Mouse (Mus musculus) kidney, adult 9 months (tissue): ENCODE measurements at regions not wholly inside any gene's neighbourhood (a gene's known extent, or its start where the extent isn't known, plus 50 kb on each side); places are given as distances from the start of the nearest gene placed in this dataset.

Experiments
- DNase-seq: peaks from one replicate; pipeline ENCODE4 v3.0.0; 2022

DNA sequence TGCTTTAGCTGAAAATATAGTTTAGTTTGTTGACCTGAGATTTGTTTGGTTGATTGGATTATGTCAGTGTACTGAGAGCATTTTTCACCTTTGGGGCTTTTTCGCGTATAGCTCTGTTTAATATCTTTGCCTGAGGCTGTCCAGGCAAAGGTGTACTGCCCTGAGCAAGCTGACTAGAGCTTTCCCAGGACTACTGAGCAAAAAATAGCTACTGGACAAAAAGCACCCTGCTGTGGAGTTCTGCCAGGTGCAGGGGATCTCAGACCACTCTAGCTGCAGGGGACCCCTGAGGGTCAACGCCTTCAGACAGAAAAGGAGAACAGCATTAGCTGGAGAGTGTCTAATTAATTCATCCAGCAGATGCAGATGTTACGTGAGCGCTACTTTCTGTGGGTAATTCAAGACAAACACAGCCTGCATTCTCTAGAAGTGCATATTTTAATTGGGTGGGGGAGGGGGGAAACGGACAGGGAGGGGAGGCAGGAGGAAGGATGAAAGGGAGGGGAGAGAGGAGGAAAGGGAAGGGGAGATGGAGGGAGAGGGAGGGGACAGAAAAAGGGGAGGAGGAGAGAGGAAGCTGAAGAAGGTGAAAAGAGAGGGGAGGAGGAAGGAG is 61.7 kb downstream of the Thnsl1 start:
- no peak for DNase-seq

DNA sequence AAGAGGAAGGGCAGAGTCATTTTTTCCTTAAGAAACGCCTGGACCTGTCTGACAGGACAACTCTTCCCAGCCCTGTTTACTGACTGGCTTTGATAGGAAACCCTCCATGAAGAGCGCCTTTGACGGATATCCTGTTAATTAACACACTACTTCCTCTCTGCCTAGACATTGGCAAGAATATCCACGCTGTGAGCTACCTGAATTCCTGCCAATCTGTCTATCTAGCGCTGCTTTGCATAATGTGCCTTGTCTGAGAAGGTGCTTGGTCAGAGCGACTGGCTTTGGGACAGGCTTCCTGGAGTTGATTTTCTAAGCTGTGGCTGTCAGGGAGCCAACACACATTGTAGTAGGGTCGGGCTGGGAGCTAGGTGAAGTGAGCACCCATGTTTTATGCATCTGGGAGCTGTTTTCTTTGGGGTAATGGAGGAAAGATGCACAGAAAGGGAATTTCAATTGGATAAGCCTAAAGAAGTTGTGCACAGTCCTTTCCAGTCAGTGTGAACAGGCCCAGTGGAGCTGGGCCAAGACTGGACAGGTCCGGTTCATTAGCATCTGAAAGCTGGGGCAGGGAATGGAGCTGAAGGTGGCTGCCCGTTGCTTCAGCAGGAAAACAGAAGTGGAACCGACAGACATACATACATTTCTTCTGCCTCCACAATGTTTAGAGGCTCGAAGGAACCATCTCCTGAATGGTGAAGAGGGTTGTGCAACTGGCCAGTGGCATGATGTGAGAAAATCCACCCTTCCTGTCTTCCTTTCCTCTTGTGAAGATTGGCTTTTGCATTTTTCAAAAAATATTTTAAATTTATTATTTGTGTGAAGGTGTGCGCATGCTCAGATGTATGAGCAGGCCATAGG is 64.7 kb downstream of the Thnsl1 start:
- peak; percentile 30 for DNase-seq

DNA sequence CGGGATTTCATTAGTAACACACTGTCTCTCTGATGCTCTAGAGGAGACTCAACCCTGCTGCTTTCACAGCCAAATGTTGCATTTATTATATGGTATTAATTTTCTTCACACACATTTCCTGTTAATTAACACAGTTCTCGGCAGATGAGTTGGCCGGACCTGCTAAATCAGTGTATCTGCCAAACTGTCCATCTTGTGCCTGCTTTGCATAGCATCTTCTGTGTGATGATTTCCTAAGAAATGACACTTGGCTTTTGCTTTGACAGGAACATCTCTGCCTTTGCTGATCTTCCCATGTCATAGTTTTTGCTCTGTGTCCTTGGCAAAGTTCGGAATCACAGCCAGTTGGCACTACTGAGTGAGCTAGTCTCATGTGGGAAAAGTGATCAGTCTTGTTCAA is 67.9 kb downstream of the Thnsl1 start:
- DNase-seq, result no peak

DNA sequence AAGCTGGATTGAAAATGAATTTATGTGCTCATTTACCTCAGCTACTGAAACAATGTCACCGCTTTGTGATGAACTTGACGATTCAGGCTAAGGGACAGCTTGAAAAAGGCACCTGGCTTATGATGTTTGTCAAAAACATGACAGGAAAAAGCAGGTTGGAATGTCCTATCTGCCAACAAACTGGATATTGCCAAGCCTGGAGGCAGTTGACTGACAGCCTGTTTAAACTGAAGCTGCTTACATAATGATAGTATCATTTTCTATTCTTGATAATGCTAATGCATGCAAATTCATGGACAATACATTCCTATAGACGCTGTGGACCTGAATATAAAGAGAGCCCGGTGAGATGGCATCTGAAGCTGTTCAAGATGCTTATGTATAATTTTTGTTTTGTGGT is 69.8 kb downstream of the Thnsl1 start:
- DNase-seq, result no peak

DNA sequence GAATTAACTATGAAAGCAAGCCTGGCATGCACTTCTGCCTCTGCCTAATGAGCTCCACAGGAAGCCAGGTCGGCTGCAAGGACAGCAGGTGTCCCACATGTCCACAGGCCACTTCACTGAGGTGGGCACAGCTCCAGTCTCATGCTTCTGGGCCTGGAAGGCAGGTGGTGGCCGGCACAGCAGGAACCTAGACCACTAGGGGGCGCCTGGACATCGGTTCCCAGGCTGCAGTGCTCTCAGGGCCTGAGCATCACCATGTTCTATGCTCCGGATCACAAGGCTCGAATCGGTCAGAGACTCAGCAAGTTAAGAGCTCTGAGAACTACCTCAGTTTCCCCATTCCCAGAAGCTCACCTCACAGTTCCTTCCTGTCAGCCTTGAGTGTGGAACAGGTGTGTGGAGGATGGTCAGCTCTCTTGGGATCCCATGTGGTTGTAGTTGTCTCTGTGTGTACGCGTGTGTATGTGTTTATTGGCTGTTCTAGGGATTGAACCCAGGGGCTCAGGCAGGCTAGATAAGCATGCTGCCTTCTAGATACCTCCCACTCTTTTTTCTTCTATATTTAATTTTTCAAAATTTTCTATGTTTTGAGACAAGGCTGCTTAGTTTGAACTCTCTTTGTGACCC is 75.4 kb downstream of the Thnsl1 start:
- peak; percentile 63 for DNase-seq

DNA sequence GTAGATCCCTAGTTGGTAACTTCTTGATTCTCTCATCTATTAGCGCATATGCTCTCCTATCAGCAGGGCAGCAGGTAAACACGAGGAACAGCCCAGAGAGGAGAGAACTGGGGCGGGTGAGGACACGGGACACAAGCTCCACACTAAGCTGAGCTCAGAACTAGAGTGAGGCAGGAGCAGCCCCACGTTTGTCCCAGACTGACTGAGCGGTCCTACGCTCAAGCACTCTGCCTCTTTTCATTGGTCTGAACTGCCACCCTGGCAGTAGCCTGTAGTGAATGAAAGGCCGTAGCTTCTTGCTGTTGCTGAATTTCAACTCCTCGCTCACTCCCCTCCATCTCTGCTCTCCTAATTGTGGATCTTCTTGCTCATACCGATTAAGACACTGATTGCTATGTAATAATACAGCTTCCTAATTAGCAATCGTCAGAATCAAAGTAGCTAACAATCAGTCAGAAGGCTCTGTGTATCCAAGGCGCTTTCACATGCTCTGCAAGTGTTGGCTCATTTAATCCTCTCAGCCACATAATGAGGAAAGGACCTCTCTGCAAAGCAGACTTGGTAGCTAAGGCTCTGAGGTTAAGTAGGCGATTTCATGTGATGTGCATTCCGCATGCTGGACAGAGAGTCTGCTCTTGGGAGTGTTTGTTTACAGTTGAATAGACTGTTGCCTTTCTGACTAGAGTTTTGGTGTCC is 77.1 kb downstream of the Thnsl1 start:
- DNase-seq, result no peak

DNA sequence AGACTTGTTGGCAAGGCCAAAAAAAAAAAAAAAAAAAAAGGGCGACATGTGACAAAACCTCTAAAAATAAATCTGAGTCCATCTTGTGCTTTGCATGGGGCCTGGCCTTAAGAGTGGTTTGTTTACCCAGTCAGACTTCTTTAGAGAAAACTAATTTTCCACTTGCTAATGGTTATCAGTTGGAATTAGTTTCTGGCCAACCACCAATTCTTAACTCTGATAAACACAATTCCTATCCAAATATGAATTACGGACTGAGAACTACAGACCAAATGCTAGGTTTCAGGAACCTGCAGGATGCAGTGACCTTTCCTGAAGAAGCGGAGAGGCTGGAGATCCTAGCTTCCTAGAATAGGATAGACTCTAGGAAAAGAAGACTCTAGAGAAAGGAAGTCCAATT is 79.4 kb downstream of the Thnsl1 start:
- DNase-seq, result no peak

DNA sequence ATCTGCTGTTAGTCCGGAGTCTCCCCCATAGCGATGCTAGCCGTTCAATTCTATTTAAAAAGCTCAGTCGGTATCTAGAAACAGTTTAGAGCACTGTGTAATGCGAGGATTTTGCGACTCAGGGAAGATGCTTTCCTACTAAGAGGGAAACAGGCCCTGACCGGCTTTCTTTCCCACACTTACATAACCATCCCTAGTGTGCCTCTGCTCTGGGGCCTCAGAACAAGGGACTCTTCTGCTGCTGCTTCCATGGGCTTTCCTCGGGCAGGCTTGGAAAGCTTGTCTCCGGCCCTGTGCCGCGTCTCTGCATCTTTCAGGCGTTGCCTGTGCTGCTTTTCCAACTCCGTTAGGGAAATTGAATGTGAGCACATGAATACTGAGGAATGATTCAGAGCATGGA is 79.6 kb upstream of the Gpr158 start:
- no peak for DNase-seq

DNA sequence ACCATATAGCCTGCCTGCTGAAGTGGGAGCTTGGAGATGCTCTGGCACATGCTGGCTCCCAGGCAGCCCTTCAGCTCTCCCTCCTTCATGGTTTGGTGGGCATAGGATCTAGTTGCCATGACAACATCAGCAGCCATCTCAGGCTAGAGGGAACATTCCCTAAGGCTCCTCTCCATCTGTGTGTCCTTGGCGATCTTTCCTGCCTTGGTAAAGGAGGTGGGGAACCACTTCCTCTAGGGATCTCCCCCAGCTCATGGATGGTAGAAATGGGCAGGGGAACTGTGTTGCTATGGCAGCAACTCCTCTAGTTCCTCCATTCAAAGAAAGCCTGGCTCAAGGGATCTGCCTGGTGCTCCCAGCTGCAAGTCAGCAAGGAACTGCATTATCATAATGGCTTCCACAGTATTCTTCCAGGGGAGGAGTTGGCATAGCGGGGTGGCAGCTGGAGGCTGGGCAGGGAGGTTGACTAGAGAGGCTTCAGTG is 74.6 kb upstream of the Gpr158 start:
- DNase-seq, result no peak

DNA sequence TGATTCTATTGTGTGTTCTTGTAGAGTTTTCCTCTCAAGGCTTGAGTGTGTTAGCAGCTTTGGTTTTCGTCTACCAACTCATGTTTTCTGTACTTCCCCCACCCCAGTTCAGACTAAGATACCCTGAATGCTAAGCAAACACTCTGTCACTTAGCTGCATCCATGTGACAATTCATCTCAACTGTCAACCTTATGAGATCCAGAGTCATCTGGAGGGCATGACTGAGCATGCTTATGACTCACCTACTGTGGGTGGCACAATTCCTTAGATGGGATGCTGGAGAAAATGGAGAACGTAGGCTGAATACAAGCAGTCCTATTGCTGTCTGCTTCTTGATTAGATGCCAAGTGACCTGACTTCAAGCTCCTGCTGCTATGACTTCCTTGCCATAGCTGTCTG is 73.3 kb upstream of the Gpr158 start:
- DNase-seq, result no peak

DNA sequence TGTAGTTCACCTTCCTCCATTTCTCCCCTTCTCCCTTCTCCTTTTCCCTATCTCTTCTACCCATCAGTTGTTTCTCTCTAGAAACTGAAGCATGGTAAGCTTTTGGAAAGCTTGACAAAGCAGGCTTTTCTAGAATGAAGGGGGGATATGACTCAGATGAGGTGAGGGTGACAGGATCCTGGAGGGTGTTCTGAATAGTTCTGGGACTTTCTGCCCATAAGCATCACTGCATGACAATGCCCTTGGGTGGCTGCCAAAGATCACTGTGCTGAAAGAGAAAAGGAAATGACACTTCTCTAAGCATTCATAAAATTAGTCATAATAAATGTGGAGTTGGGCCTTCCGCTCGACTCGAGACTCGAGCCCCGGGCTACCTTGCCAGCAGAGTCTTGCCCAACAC is 67.7 kb upstream of the Gpr158 start:
- DNase-seq, result no peak
